Mouse (Mus musculus) left cerebral cortex, adult 2 months (tissue): ENCODE measurements at regions not wholly inside any gene's neighbourhood (a gene's known extent, or its start where the extent isn't known, plus 50 kb on each side); places are given as distances from the start of the nearest gene placed in this dataset.

Experiments used
- DNase-seq, 2 experiments: peaks; one replicate each; pipeline ENCODE4 v3.0.0; 2021 to 2022; ENCODE audit warnings: low spot score in 2 of 2, mixed read lengths in 1 of 2; ENCODE audit errors: extremely low spot score in 1 of 2
- H3K27ac ChIP-seq: fragments of 200-600 bp; 2 replicates; pipeline ENCODE4 v1.8.1; 2022
- H3K4me3 ChIP-seq: fragments of 200-600 bp; 2 replicates; pipeline ENCODE4 v1.8.1; 2022
- CTCF ChIP-seq: fragments of 200-600 bp; IDR thresholded peaks from 2 replicates; pipeline ENCODE4 v1.8.1; 2022; ENCODE audit warnings: antibody characterized with exemption, mild to moderate bottlenecking, moderate library complexity
- intact Hi-C: fragments of 180-260 bp; cut with DNase I; formaldehyde crosslinking; loops from one replicate; pipeline ENCODE4 v1.15.1; 2025

- Histone ChIP-seq H3K27ac (no peak overlapping the region), H3K4me3 (no peak overlapping the region)
- DNase-seq = no peak
- no peak for TF ChIP-seq CTCF
- intact Hi-C loops = no loop called here
These were observed 145.4 kb downstream of the Rsl24d1 start for GRCm38 (mm10) chr9:73258640-73259039.

GRCm38 (mm10) chr9:73262711-73263110, 149.5 kb downstream of the Rsl24d1 start:
- DNase-seq = no peak
- Histone ChIP-seq H3K4me3 (no peak overlapping the region), H3K27ac (no peak overlapping the region)
- TF ChIP-seq CTCF = no peak
- intact Hi-C loops = no loop called here

GRCm38 (mm10) chr9:73270249-73270648, 157.0 kb downstream of the Rsl24d1 start:
- intact Hi-C loops = loop anchor here (5.0 kb wide), 1 partner anchor 93 kb away; no protein-coding TSS in a partner anchor
- Histone ChIP-seq H3K27ac (no peak overlapping the region), H3K4me3 (no peak overlapping the region)
- TF ChIP-seq CTCF = no peak
- peak in 1 of 2 experiments; percentile 11 for DNase-seq

DNA sequence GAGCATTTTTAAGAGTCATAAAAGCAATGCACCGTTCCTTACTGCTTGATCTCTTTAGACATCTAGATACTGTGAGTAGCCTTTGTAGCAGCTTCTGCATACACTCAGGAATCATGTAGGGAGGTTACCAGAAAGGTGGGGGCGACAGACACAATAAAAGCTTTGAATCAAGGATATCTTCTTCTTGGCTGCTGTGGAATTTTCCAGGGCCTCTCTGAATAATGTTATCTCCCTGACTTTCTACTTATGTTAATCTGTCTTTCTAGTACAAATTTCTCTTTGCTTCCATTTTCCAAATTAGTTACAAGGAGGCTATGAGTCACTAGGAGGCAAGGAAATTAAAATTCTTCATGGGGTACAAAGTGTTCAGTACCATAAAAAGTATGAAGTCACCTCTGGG, 159.4 kb downstream of the Rsl24d1 start:
- TF ChIP-seq CTCF = no peak
- intact Hi-C loops = loop anchor here (5.0 kb wide), 1 partner anchor 95 kb away; no protein-coding TSS in a partner anchor
- peak in 1 of 2 experiments; percentile 18 for DNase-seq
- no peak overlapping the region for H3K4me3 ChIP-seq
- peak overlapping the region; percentile 87 for H3K27ac ChIP-seq

- intact Hi-C loops = loop anchor here (5.0 kb wide), 1 partner anchor 96 kb away; no protein-coding TSS in a partner anchor
- Histone ChIP-seq H3K27ac (peak overlapping the region; percentile 87), H3K4me3 (no peak overlapping the region)
- peak; percentile 46 to 53 for DNase-seq
- no peak for TF ChIP-seq CTCF
These were observed 160.5 kb downstream of the Rsl24d1 start for GRCm38 (mm10) chr9:73273681-73274080.

DNA sequence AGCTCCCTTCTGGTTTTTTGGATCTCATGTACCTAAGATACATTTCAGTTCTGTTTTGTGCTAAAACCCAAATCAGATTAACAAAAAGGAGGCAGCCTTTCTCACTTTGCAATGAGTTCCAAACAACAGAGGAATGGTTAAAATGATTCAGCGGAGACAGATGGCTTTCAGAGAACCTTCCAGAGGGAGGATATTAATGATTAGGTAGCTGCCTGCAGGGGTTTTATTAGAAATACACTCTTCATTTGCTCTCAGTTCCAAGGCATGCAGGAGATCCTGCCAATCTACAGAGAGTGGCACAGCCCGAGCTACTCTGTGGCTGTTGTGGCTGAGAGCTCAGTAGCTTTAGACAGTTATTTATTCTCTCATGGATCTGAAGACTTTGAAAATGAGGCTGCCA, 162.4 kb downstream of the Rsl24d1 start:
- Histone ChIP-seq H3K4me3 (no peak overlapping the region), H3K27ac (peak overlapping the region; percentile 41; the same call in 1 of the 2 replicates)
- intact Hi-C loops = no loop called here
- no peak for DNase-seq
- no peak for TF ChIP-seq CTCF

GRCm38 (mm10) chr9:73295287-73295686, 182.1 kb downstream of the Rsl24d1 start:
- no peak for TF ChIP-seq CTCF
- DNase-seq = no peak
- intact Hi-C loops = no loop called here
- no peak overlapping the region for H3K27ac ChIP-seq
- no peak overlapping the region for H3K4me3 ChIP-seq

DNA sequence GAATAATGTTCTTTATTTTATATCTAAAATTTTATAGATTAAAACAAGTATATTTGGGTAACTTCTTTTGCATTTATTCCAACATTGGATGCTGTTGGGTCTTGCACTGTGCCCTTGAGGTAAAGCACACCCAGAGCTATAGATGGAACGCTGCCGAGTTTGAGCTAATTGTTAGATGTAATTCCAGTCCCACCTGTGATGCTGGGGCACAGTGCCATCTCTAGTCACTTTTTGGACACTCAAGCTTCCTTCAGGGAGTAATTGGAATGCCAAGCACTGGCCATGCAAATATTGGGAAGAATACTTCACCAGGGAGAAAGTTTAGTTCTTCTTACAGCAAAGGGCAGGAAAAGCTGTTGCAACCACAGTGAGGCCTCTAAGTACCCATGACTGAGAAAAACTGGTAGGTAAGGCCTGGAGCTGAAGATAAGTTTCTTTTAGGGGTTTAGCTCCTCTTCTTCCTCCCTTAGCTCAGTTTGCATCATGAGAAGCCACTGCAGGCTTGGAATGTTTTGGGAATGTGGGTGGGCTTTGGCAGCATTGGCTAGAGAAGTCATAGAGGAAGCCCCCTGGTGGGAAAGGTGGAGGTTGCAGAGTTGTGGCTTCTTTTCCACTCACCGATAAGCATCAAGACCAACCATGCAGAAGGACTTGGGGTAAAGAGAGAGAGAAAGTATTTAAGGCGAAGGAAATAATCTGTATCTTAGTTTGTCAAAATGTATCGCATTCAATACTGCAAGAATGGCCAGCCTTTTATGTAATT, 189.1 kb downstream of the Rsl24d1 start:
- DNase-seq = no peak
- Histone ChIP-seq H3K4me3 (no peak overlapping the region), H3K27ac (no peak overlapping the region)
- no peak; the same call in none of the 2 replicates for TF ChIP-seq CTCF
- intact Hi-C loops = no loop called here

GRCm38 (mm10) chr9:73317048-73317447, 203.8 kb downstream of the Rsl24d1 start:
- intact Hi-C loops = no loop called here
- no peak for TF ChIP-seq CTCF
- H3K4me3 ChIP-seq = no peak overlapping the region
- no peak overlapping the region for H3K27ac ChIP-seq
- DNase-seq = no peak

GRCm38 (mm10) chr9:73319704-73320307, 206.6 kb downstream of the Rsl24d1 start:
- intact Hi-C loops = no loop called here
- no peak for TF ChIP-seq CTCF

DNA sequence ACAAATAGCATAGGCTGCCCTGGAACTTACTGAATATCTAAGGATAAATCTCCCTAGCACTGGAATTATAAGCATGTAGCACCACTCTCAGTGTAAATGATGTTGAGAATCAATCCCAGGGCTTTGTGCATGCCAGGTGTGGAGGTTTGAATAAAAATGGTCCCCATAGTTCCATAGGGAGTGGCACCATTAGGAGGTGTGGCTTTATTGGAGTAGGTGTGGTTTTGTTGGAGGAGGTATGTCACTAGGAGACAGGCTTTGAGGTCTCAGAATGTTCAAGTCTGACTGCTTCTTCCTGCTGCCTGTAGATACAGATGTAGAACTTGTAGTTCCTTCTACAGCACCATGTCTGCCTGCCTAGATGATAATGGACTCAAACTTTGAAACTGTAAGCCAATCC, 217.8 kb downstream of the Rsl24d1 start:
- no peak for TF ChIP-seq CTCF
- Histone ChIP-seq H3K4me3 (no peak overlapping the region), H3K27ac (no peak overlapping the region)
- no peak for DNase-seq
- intact Hi-C loops = no loop called here

More at GRCm38 (mm10) chr9:73319704-73320307, 206.6 kb downstream of the Rsl24d1 start:
- H3K27ac ChIP-seq = no peak overlapping the region
- no peak overlapping the region for H3K4me3 ChIP-seq
- no peak for DNase-seq

DNA sequence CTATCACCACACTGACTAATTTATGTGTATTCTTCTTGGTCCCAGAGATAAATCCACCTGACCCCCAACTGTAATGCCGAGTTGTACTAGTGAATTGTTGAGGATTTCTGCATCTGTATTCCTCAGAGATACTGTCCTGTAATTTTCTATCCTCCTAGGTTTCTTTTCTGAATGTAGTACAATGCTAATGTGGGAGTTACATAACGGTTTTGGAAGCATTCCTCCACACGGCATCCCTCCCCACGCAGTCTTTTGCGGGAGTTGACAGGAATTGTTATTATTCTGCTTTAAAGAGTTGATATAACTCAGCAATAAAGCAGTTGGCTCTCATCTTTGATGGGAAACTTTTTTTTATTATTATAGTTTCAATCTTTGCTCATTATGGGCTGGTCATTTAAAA, 222.8 kb downstream of the Rsl24d1 start:
- Histone ChIP-seq H3K27ac (no peak overlapping the region), H3K4me3 (no peak overlapping the region)
- TF ChIP-seq CTCF = no peak
- DNase-seq = no peak
- intact Hi-C loops = no loop called here
